Mouse (Mus musculus): ENCODE results near the gene Ice2. TPM values are rescaled to one million over a fixed set of nuclear protein-coding genes. Genes with fewer than 3 reads are reported as not detected.

Ice2 gene
- total RNA-seq, 1 experiment = 10.0 TPM

- Histone ChIP-seq H3K9me3 (ENCODE audit: control insufficient read depth, insufficient read depth, low read depth, low read length) (no peaks in the 10 kb centered on the region), H3K9ac (ENCODE audit: insufficient read depth, low read depth, low read length, poor library complexity, severe bottlenecking) (no peak overlapping the region), H3K4me3 (ENCODE audit: insufficient read depth in 1 of 2, low read depth in 1 of 2, low read length in 2 of 2, poor library complexity in 1 of 2, severe bottlenecking in 1 of 2) (no peak overlapping the region), H3K27ac (ENCODE audit: insufficient read depth, low read depth, low read length, poor library complexity, severe bottlenecking) (no peak overlapping the region), H3K36me3 (ENCODE audit: control insufficient read depth, insufficient read depth, low read length, poor library complexity, severe bottlenecking) (no peaks in the 10 kb centered on the region), H3K4me1 (ENCODE audit: control insufficient read depth in 2 of 2, insufficient read depth in 2 of 2, low read length in 2 of 2, poor library complexity in 1 of 2) (no peaks in the 10 kb centered on the region)
- no peak for TF ChIP-seq ZC3H11A (IDR thresholded peaks at IDR 0.05; ENCODE audit: borderline replicate concordance, low read depth, low read length)
- no peak for TF ChIP-seq HCFC1 (IDR thresholded peaks at IDR 0.05; ENCODE audit: borderline replicate concordance, insufficient read depth, low read length)
- no peak for TF ChIP-seq CHD2 (IDR thresholded peaks at IDR 0.05; ENCODE audit: low read depth, low read length)
- no peak for TF ChIP-seq ZNF384 (IDR thresholded peaks at IDR 0.05; ENCODE audit: low read depth, low read length)
- TF ChIP-seq MAFK (IDR thresholded peaks at IDR 0.05; ENCODE audit: insufficient read depth, low read depth, low read length) = no peak
- in situ Hi-C loops (cut with MboI; ENCODE audit: low sequenced_read_pairs in 2 of 2, unreplicated experiment in 2 of 2) = no loop called here
- no peak for DNase-seq (ENCODE audit: low read depth, low spot score)
Observed at GRCm38 (mm10) chr9:69376982-69377653, 20.6 kb upstream of the Ice2 start.

GRCm38 (mm10) chr9:69377654-69378045 lies 20.1 kb upstream of the Ice2 start:
- Histone ChIP-seq H3K36me3 (ENCODE audit: control insufficient read depth, insufficient read depth, low read length, poor library complexity, severe bottlenecking) (no peaks in the 10 kb centered on the region), H3K9me3 (ENCODE audit: control insufficient read depth, insufficient read depth, low read depth, low read length) (no peaks in the 10 kb centered on the region), H3K4me1 (ENCODE audit: control insufficient read depth in 2 of 2, insufficient read depth in 2 of 2, low read length in 2 of 2, poor library complexity in 1 of 2) (no peaks in the 10 kb centered on the region), H3K9ac (ENCODE audit: insufficient read depth, low read depth, low read length, poor library complexity, severe bottlenecking) (no peak overlapping the region), H3K27ac (ENCODE audit: insufficient read depth, low read depth, low read length, poor library complexity, severe bottlenecking) (no peak overlapping the region), H3K4me3 (ENCODE audit: insufficient read depth in 1 of 2, low read depth in 1 of 2, low read length in 2 of 2, poor library complexity in 1 of 2, severe bottlenecking in 1 of 2) (no peak overlapping the region)
- TF ChIP-seq CHD2 (IDR thresholded peaks at IDR 0.05; ENCODE audit: low read depth, low read length) (no peak), ZNF384 (IDR thresholded peaks at IDR 0.05; ENCODE audit: low read depth, low read length) (no peak), MAFK (IDR thresholded peaks at IDR 0.05; ENCODE audit: insufficient read depth, low read depth, low read length) (no peak), ZC3H11A (IDR thresholded peaks at IDR 0.05; ENCODE audit: borderline replicate concordance, low read depth, low read length) (no peak), HCFC1 (IDR thresholded peaks at IDR 0.05; ENCODE audit: borderline replicate concordance, insufficient read depth, low read length) (no peak)
- in situ Hi-C loops (cut with MboI; ENCODE audit: low sequenced_read_pairs in 2 of 2, unreplicated experiment in 2 of 2) = no loop called here
- DNase-seq (ENCODE audit: low read depth, low spot score) = no peak

GRCm38 (mm10) chr9:69380546-69380945 lies 17.2 kb upstream of the Ice2 start:
- Histone ChIP-seq H3K36me3 (ENCODE audit: control insufficient read depth, insufficient read depth, low read length, poor library complexity, severe bottlenecking) (no peaks in the 10 kb centered on the region), H3K4me3 (ENCODE audit: insufficient read depth in 1 of 2, low read depth in 1 of 2, low read length in 2 of 2, poor library complexity in 1 of 2, severe bottlenecking in 1 of 2) (no peak overlapping the region), H3K9ac (ENCODE audit: insufficient read depth, low read depth, low read length, poor library complexity, severe bottlenecking) (no peak overlapping the region), H3K27ac (ENCODE audit: insufficient read depth, low read depth, low read length, poor library complexity, severe bottlenecking) (no peak overlapping the region), H3K4me1 (ENCODE audit: control insufficient read depth in 2 of 2, insufficient read depth in 2 of 2, low read length in 2 of 2, poor library complexity in 1 of 2) (no peaks in the 10 kb centered on the region), H3K9me3 (ENCODE audit: control insufficient read depth, insufficient read depth, low read depth, low read length) (no peaks in the 10 kb centered on the region)
- no peak for TF ChIP-seq CHD2 (IDR thresholded peaks at IDR 0.05; ENCODE audit: low read depth, low read length)
- TF ChIP-seq MAFK (IDR thresholded peaks at IDR 0.05; ENCODE audit: insufficient read depth, low read depth, low read length) = no peak
- TF ChIP-seq HCFC1 (IDR thresholded peaks at IDR 0.05; ENCODE audit: borderline replicate concordance, insufficient read depth, low read length) = no peak
- no peak for DNase-seq (ENCODE audit: low read depth, low spot score)
- in situ Hi-C loops (cut with MboI; ENCODE audit: low sequenced_read_pairs in 2 of 2, unreplicated experiment in 2 of 2) = no loop called here

- no peak overlapping the region for H3K9ac ChIP-seq (ENCODE audit: insufficient read depth, low read depth, low read length, poor library complexity, severe bottlenecking)
- H3K27ac ChIP-seq (ENCODE audit: insufficient read depth, low read depth, low read length, poor library complexity, severe bottlenecking) = no peak overlapping the region
- H3K9me3 ChIP-seq (ENCODE audit: control insufficient read depth, insufficient read depth, low read depth, low read length) = no peaks in the 10 kb centered on the region
- no peak for DNase-seq (ENCODE audit: low read depth, low spot score)
- H3K4me3 ChIP-seq (ENCODE audit: insufficient read depth in 1 of 2, low read depth in 1 of 2, low read length in 2 of 2, poor library complexity in 1 of 2, severe bottlenecking in 1 of 2) = no peak overlapping the region
- in situ Hi-C loops (cut with MboI; ENCODE audit: low sequenced_read_pairs in 2 of 2, unreplicated experiment in 2 of 2) = no loop called here
- no peak for TF ChIP-seq HCFC1 (IDR thresholded peaks at IDR 0.05; ENCODE audit: borderline replicate concordance, insufficient read depth, low read length)
- no peak for TF ChIP-seq ZC3H11A (IDR thresholded peaks at IDR 0.05; ENCODE audit: borderline replicate concordance, low read depth, low read length)
- TF ChIP-seq ZNF384 (IDR thresholded peaks at IDR 0.05; ENCODE audit: low read depth, low read length) = no peak
- no peak for TF ChIP-seq CHD2 (IDR thresholded peaks at IDR 0.05; ENCODE audit: low read depth, low read length)
- no peak for TF ChIP-seq MAFK (IDR thresholded peaks at IDR 0.05; ENCODE audit: insufficient read depth, low read depth, low read length)
- no peaks in the 10 kb centered on the region for H3K36me3 ChIP-seq (ENCODE audit: control insufficient read depth, insufficient read depth, low read length, poor library complexity, severe bottlenecking)
- no peaks in the 10 kb centered on the region for H3K4me1 ChIP-seq (ENCODE audit: control insufficient read depth in 2 of 2, insufficient read depth in 2 of 2, low read length in 2 of 2, poor library complexity in 1 of 2)
Observed at GRCm38 (mm10) chr9:69381741-69382140, 16.0 kb upstream of the Ice2 start.

- in situ Hi-C loops (cut with MboI; ENCODE audit: low sequenced_read_pairs in 2 of 2, unreplicated experiment in 2 of 2) = no loop called here
- H3K36me3 ChIP-seq (ENCODE audit: control insufficient read depth, insufficient read depth, low read length, poor library complexity, severe bottlenecking) = no peaks in the 10 kb centered on the region
- DNase-seq (ENCODE audit: low read depth, low spot score) = no peak
Observed at GRCm38 (mm10) chr9:69384475-69384874, 13.2 kb upstream of the Ice2 start.

More at GRCm38 (mm10) chr9:69384475-69384874, 13.2 kb upstream of the Ice2 start:
- H3K27ac ChIP-seq (ENCODE audit: insufficient read depth, low read depth, low read length, poor library complexity, severe bottlenecking) = no peak overlapping the region
- H3K9me3 ChIP-seq (ENCODE audit: control insufficient read depth, insufficient read depth, low read depth, low read length) = no peaks in the 10 kb centered on the region
- H3K9ac ChIP-seq (ENCODE audit: insufficient read depth, low read depth, low read length, poor library complexity, severe bottlenecking) = no peak overlapping the region
- no peak overlapping the region for H3K4me3 ChIP-seq (ENCODE audit: insufficient read depth in 1 of 2, low read depth in 1 of 2, low read length in 2 of 2, poor library complexity in 1 of 2, severe bottlenecking in 1 of 2)
- no peak for TF ChIP-seq CHD2 (IDR thresholded peaks at IDR 0.05; ENCODE audit: low read depth, low read length)
- TF ChIP-seq ZC3H11A (IDR thresholded peaks at IDR 0.05; ENCODE audit: borderline replicate concordance, low read depth, low read length) = no peak
- no peak for TF ChIP-seq ZNF384 (IDR thresholded peaks at IDR 0.05; ENCODE audit: low read depth, low read length)
- no peak for TF ChIP-seq MAFK (IDR thresholded peaks at IDR 0.05; ENCODE audit: insufficient read depth, low read depth, low read length)
- TF ChIP-seq HCFC1 (IDR thresholded peaks at IDR 0.05; ENCODE audit: borderline replicate concordance, insufficient read depth, low read length) = no peak
- H3K4me1 ChIP-seq (ENCODE audit: control insufficient read depth in 2 of 2, insufficient read depth in 2 of 2, low read length in 2 of 2, poor library complexity in 1 of 2) = no peaks in the 10 kb centered on the region
